Mouse (Mus musculus) forebrain, embryonic 13.5 days (tissue): ENCODE data around the gene Atf6b. TPM values are rescaled to one million over a fixed set of nuclear protein-coding genes. Genes with fewer than 3 reads are reported as not detected.

Experiments used
- ATAC-seq: fragments of 200-750 bp; cut with Nextera tagmentation; 2 replicates; pipeline ENCODE4 v1.8.0; 2017
- H3K27ac ChIP-seq: fragments of 300-500 bp; sonication (generic); 2 replicates; pipeline ENCODE4 v1.5.1; 2015; ENCODE audit warnings: inconsistent platforms, mild to moderate bottlenecking, moderate library complexity
- H3K27me3 ChIP-seq: fragments of 300-500 bp; sonication (generic); 2 replicates; pipeline ENCODE4 v1.6.1; 2015; ENCODE audit warnings: mild to moderate bottlenecking, inconsistent platforms
- H3K36me3 ChIP-seq: fragments of 300-500 bp; sonication (generic); 2 replicates; pipeline ENCODE4 v1.6.1; 2015; ENCODE audit warnings: mild to moderate bottlenecking, inconsistent platforms; ENCODE audit not compliant: poor library complexity, severe bottlenecking
- H3K4me1 ChIP-seq: fragments of 300-500 bp; sonication (generic); 2 replicates; pipeline ENCODE4 v1.6.1; 2015; ENCODE audit warnings: inconsistent platforms
- H3K4me2 ChIP-seq: fragments of 300-500 bp; sonication (generic); 2 replicates; pipeline ENCODE4 v1.6.1; 2015; ENCODE audit warnings: inconsistent platforms, mild to moderate bottlenecking, moderate library complexity
- H3K4me3 ChIP-seq: fragments of 300-500 bp; sonication (generic); 2 replicates; pipeline ENCODE4 v1.5.1; 2015; ENCODE audit warnings: mild to moderate bottlenecking, inconsistent platforms
- H3K9ac ChIP-seq: fragments of 300-500 bp; sonication (generic); 2 replicates; pipeline ENCODE4 v1.6.1; 2015; ENCODE audit warnings: mild to moderate bottlenecking, inconsistent platforms
- H3K9me3 ChIP-seq: fragments of 300-500 bp; sonication (generic); replicated peaks from 2 replicates; pipeline ENCODE4 v1.6.1; 2016; ENCODE audit warnings: inconsistent platforms
- WGBS: fragments of 180-500 bp; shearing (Covaris S2); methylation state at CpG from one replicate; pipeline ENCODE4 v1.1.7; 2015; 5-methylcytosine and 5-hydroxymethylcytosine counted together
- polyA plus RNA-seq: library from polyadenylated mRNA; unstranded; fragments of >200 nt; fragmentation: Nextera tagmentation; extraction: Ambion mirVana; gene quantifications from 2 replicates; pipeline ENCODE4 v1.2.1, GENCODE M21; 2015

Gene Atf6b
- polyA plus RNA-seq, result 95.9 and 105 TPM in 2 replicates

GRCm38 (mm10) chr17:34646906-34647787, at the start of gene Atf6b:
Gene Atf6b, plus strand, starts transcription at chr17:34647146.
- no peaks in the 10 kb centered on the region for H3K27me3 ChIP-seq
- ATAC-seq, result peak; percentile 97
- peak within 1 kb of the TSS; percentile 93 for H3K4me3 ChIP-seq
- peaks cover 31% of the 10 kb centered on the region for H3K4me1 ChIP-seq
- H3K36me3 ChIP-seq, result peaks cover 38% of the 10 kb centered on the region
- peak within 1 kb of the TSS; percentile 89 for H3K9ac ChIP-seq
- H3K4me2 ChIP-seq, result peak within 1 kb of the TSS; percentile 91
- 1% methylated on average over 66 of the region's 66 CpGs for WGBS
- peak within 1 kb of the TSS; percentile 60 for H3K27ac ChIP-seq
- H3K9me3 ChIP-seq, result no peaks in the 10 kb centered on the region

- ATAC-seq, result no peak
- peak within 1 kb of the TSS; percentile 46; the same call in 1 of the 2 replicates for H3K9ac ChIP-seq
- H3K36me3 ChIP-seq, result peaks cover 47% of the 10 kb centered on the region
- peak within 1 kb of the TSS; percentile 19; the same call in 1 of the 2 replicates for H3K27ac ChIP-seq
- no peaks in the 10 kb centered on the region for H3K9me3 ChIP-seq
- H3K27me3 ChIP-seq, result no peaks in the 10 kb centered on the region
- H3K4me1 ChIP-seq, result peaks cover 50% of the 10 kb centered on the region
- H3K4me3 ChIP-seq, result no peak within 1 kb of the TSS
- H3K4me2 ChIP-seq, result no peak within 1 kb of the TSS
- 25% methylated on average over 6 of the region's 6 CpGs for WGBS
Observed at GRCm38 (mm10) chr17:34597566-34598095, 49.3 kb upstream of the Atf6b start, which contains the start of gene Ager. Gene Ager, plus strand, starts transcription at chr17:34597862.

GRCm38 (mm10) chr17:34599891-34600290, 47.1 kb upstream of the Atf6b start:
- peaks cover 37% of the 10 kb centered on the region for H3K36me3 ChIP-seq
- no peaks in the 10 kb centered on the region for H3K9me3 ChIP-seq
- H3K4me2 ChIP-seq, result no peak overlapping the region
- H3K27me3 ChIP-seq, result no peaks in the 10 kb centered on the region
- no peak overlapping the region for H3K9ac ChIP-seq
- ATAC-seq, result no peak
- no peak overlapping the region for H3K27ac ChIP-seq
- WGBS, result 78% methylated on average over 9 of the region's 9 CpGs
- no peak overlapping the region for H3K4me3 ChIP-seq
- peaks cover 36% of the 10 kb centered on the region for H3K4me1 ChIP-seq

- Histone ChIP-seq H3K4me2 (peak overlapping the region; percentile 76), H3K4me3 (peak overlapping the region; percentile 83), H3K27ac (no peak overlapping the region), H3K9ac (peak overlapping the region; percentile 89; the same call in 1 of the 2 replicates), H3K27me3 (no peaks in the 10 kb centered on the region), H3K4me1 (peaks cover 37% of the 10 kb centered on the region), H3K9me3 (no peaks in the 10 kb centered on the region), H3K36me3 (peaks cover 23% of the 10 kb centered on the region)
- 92% methylated on average over 12 of the region's 12 CpGs for WGBS
- ATAC-seq, result no peak
Observed at GRCm38 (mm10) chr17:34601796-34602195, 45.1 kb upstream of the Atf6b start.

- under 1% methylated on average over 30 of the region's 30 CpGs for WGBS
- Histone ChIP-seq H3K36me3 (peaks cover 26% of the 10 kb centered on the region), H3K27me3 (no peaks in the 10 kb centered on the region), H3K4me1 (peaks cover 45% of the 10 kb centered on the region), H3K4me3 (peak within 1 kb of the TSS; percentile 93), H3K4me2 (peak within 1 kb of the TSS; percentile 99), H3K27ac (peak within 1 kb of the TSS; percentile 91), H3K9ac (peak within 1 kb of the TSS; percentile 96), H3K9me3 (no peaks in the 10 kb centered on the region)
- peak; percentile 97 for ATAC-seq
Observed at GRCm38 (mm10) chr17:34603375-34604060, 43.4 kb upstream of the Atf6b start, which contains the start of gene Rnf5. Gene Rnf5, minus strand, starts transcription at chr17:34603690.

- Histone ChIP-seq H3K4me2 (peak within 1 kb of the TSS; percentile 99), H3K27ac (peak within 1 kb of the TSS; percentile 91), H3K27me3 (no peaks in the 10 kb centered on the region), H3K4me3 (peak within 1 kb of the TSS; percentile 93), H3K36me3 (peaks cover 26% of the 10 kb centered on the region), H3K9ac (peak within 1 kb of the TSS; percentile 96), H3K4me1 (peaks cover 51% of the 10 kb centered on the region), H3K9me3 (no peaks in the 10 kb centered on the region)
- 0% methylated on average over 34 of the region's 35 CpGs for WGBS
- ATAC-seq, result peak; percentile 82
Observed at GRCm38 (mm10) chr17:34604061-34604508, 42.9 kb upstream of the Atf6b start, which contains the start of gene Agpat1. Gene Agpat1, plus strand, starts transcription at chr17:34604262.

- H3K27ac ChIP-seq, result peak overlapping the region; percentile 91
- H3K36me3 ChIP-seq, result peaks cover 25% of the 10 kb centered on the region
- peaks cover 51% of the 10 kb centered on the region for H3K4me1 ChIP-seq
- no peaks in the 10 kb centered on the region for H3K9me3 ChIP-seq
- H3K4me2 ChIP-seq, result peak overlapping the region; percentile 99
- H3K4me3 ChIP-seq, result peak overlapping the region; percentile 93
- peak overlapping the region; percentile 96 for H3K9ac ChIP-seq
- 15% methylated on average over 24 of the region's 24 CpGs for WGBS
- no peaks in the 10 kb centered on the region for H3K27me3 ChIP-seq
- no peak for ATAC-seq
Observed at GRCm38 (mm10) chr17:34604511-34605237, 42.3 kb upstream of the Atf6b start.

GRCm38 (mm10) chr17:34605609-34606008, 41.3 kb upstream of the Atf6b start:
- H3K4me2 ChIP-seq, result peak overlapping the region; percentile 99
- H3K36me3 ChIP-seq, result peaks cover 25% of the 10 kb centered on the region
- no peaks in the 10 kb centered on the region for H3K27me3 ChIP-seq
- peak; percentile 54 for ATAC-seq
- H3K9me3 ChIP-seq, result no peaks in the 10 kb centered on the region
- H3K27ac ChIP-seq, result peak overlapping the region; percentile 91
- H3K4me1 ChIP-seq, result peaks cover 51% of the 10 kb centered on the region
- WGBS, result under 1% methylated on average over 27 of the region's 30 CpGs
- H3K9ac ChIP-seq, result peak overlapping the region; percentile 96
- H3K4me3 ChIP-seq, result peak overlapping the region; percentile 93

GRCm38 (mm10) chr17:34606186-34607039, 40.5 kb upstream of the Atf6b start:
- H3K36me3 ChIP-seq, result peaks cover 26% of the 10 kb centered on the region
- ATAC-seq, result no peak
- peak overlapping the region; percentile 93 for H3K4me3 ChIP-seq
- H3K9ac ChIP-seq, result peak overlapping the region; percentile 96
- H3K4me1 ChIP-seq, result peaks cover 51% of the 10 kb centered on the region
- peak overlapping the region; percentile 99 for H3K4me2 ChIP-seq
- 17% methylated on average over 32 of the region's 32 CpGs for WGBS
- peak overlapping the region; percentile 91 for H3K27ac ChIP-seq
- H3K9me3 ChIP-seq, result no peaks in the 10 kb centered on the region
- H3K27me3 ChIP-seq, result no peaks in the 10 kb centered on the region

GRCm38 (mm10) chr17:34607997-34608396, 38.9 kb upstream of the Atf6b start:
- Histone ChIP-seq H3K27me3 (no peaks in the 10 kb centered on the region), H3K36me3 (peaks cover 36% of the 10 kb centered on the region), H3K27ac (no peak overlapping the region), H3K4me1 (peaks cover 39% of the 10 kb centered on the region), H3K4me3 (no peak overlapping the region), H3K9me3 (no peaks in the 10 kb centered on the region), H3K9ac (no peak overlapping the region), H3K4me2 (no peak overlapping the region)
- ATAC-seq, result no peak
- WGBS, result 87% methylated on average over 7 of the region's 7 CpGs
